Mouse (Mus musculus) large intestine, adult 2 months (tissue): ENCODE measurements around the gene Olfr1336. TPM values are rescaled to one million over a fixed set of nuclear protein-coding genes. Genes with fewer than 3 reads are reported as not detected.
A peak's percentile ranks its signal among the peaks of the same experiment; 100 is the strongest.
"Not testable (repeated sequence)": the region's sequence is repeated elsewhere in the genome, so short reads cannot be mapped to it uniquely, and the experiment has no call there.

Experiments
- DNase-seq: peaks from one replicate; pipeline ENCODE4 v3.0.0-alpha.2; 2012; ENCODE audit warnings: low read depth, low spot score
- WGBS: fragments of 180-500 bp; shearing (Covaris S2); methylation state at CpG from one replicate; pipeline ENCODE4 v1.1.7; 2018; 5-methylcytosine and 5-hydroxymethylcytosine counted together
- polyA plus RNA-seq: library from polyadenylated mRNA; depleted of rRNA; stranded (reverse); fragments of >200 nt; gene quantifications from 2 replicates; pipeline ENCODE4 v1.2.3, GENCODE M21; 2012; rRNA removed

Olfr1336 gene
- polyA plus RNA-seq = not detected in 2 replicates

DNA sequence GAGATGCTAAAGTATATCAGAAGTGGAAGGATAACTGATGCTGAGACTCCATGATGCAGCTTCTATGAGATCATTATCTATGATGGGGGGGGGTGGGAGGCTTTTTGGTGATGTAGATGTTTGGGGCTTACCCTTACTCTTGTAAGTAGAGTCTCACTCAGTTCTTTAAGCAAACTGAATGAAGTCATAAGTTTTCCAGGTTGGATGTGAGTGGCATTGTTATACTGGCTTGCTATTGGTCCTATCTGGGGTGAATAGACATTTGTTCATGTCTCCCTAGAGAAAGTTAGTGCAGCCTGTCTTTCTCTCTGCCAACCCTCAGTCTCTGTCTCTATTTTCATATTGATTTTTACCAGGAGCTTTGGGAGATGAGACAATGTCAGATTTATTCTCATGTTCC, at the start of gene Olfr1336:
Olfr1336 (plus strand) TSS at position 301 of the 400 bp plus-strand sequence.
- DNase-seq = no peak

- DNase-seq = peak; percentile 66
- WGBS = 2% methylated on average over 17 of the region's 17 CpGs
Measured at GRCm38 (mm10) chr7:6410043-6410442, 45.9 kb upstream of the Olfr1336 start, which contains the start of gene Gm20715. Gm20715 (plus strand) TSS chr7:6410277.

DNA sequence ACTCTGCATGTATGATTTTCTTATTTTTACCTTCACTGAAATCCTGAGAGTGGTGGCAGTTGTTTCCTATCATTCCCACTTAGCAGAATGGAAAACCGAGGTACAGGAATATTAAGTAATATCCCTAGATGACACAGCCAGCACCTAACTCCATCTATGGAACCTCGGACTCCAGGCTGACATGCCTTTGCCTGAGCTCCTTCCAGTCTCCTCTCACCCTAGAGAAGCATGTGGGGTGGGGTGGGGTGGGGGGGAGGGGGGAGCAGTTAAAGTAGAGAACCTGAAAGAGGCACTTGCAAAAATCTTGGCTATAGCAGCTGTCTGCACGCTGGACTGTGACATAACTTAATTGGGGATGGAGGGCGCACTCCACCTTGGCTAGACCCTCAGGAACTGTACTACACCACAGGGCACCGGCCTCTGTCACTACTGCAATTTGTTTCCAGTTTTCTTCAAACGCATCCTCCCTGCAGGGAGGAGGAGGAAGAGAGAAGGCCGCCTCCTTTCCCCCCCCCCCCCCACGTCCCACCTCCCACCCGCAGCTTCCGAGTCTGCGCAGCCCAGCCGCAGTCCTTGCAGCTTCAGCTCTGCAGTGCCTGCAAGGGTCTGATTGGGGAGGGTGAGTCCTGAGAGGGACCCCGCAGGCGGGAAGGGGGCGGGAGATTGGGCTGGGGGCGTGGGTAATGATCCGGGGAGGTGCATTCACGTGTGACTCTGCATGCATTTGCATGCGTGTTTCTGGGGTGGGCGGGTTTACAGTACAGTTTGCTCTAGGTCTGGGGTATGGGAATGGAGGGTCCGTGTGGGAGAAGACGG, 41.1 kb upstream of the Olfr1336 start:
- WGBS = 11% methylated on average over 21 of the region's 22 CpGs

GRCm38 (mm10) chr7:6415442-6415787, 40.6 kb upstream of the Olfr1336 start:
- WGBS = 18% methylated on average over 8 of the region's 8 CpGs
- DNase-seq = no peak

More for the DNA sequence above, 41.1 kb upstream of the Olfr1336 start:
- no peak for DNase-seq

DNA sequence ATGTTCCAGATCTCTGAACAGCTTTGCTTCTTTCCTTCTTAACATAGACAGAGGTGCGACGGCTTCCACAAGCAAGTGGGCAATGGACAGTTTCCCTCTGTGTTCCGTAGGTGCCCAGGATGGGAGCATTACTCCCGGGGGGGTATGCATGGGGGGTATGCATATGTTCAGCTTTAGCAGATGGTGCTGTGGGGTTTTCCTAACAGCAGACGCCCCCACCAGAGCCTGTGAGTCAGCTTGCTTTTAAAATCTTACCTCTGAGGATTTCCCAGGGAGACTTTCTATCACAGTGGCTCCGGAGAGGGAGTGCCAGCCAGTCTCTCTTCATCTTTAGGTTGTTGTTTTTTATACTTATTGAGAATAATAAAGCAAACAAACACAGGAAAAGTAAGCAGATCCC, 36.1 kb upstream of the Olfr1336 start:
- WGBS = 67% methylated on average over 6 of the region's 6 CpGs

DNA sequence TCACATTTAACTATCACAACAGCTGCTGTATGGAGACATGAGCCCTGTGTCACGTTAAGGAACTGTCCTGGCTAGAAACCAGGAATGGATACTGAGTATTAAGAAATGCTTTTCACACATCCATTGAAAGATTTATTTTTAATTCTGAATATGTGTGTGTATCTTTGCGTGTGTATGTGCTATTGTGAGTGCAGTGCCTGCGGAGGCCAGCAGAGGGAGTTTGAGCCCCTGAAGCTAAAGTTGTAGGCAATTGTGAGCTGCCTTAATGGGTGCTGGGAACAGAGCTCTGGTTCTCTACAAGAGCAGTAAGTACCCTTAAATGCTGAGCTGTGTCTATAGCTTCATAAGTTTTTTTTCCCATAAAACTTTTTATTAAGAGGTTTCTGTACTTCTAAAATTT, 26.6 kb upstream of the Olfr1336 start:
- 84% methylated on average over 3 of the region's 3 CpGs for WGBS
- no peak for DNase-seq

More for the DNA sequence above, 36.1 kb upstream of the Olfr1336 start:
- DNase-seq = no peak

DNA sequence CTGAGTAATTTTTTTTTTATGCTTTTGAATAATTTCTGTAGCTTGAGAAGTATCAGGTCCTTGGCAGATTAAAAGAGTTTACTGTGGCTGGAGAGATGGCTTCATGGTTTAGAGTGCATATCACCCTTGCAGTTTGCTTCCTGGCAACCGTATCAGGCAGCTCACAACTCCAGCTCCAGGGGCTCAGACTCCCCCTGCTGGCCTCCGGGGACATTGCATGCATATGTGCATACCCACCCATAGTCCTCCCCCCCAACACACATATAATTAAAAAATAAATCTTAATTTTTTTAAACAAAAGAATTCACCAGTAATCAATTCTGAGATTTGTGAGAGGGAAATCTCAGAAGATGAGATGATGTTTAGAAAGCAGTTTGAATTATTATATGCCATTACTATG, 25.6 kb upstream of the Olfr1336 start:
- WGBS = 32% methylated on average over 2 of the region's 2 CpGs
- DNase-seq = no peak

- no peak for DNase-seq
- 64% methylated on average over 3 of the region's 3 CpGs for WGBS
Measured at GRCm38 (mm10) chr7:6438388-6438787, 17.6 kb upstream of the Olfr1336 start, which contains the start of gene Olfr1344. Olfr1344 (plus strand) TSS chr7:6438688.

DNA sequence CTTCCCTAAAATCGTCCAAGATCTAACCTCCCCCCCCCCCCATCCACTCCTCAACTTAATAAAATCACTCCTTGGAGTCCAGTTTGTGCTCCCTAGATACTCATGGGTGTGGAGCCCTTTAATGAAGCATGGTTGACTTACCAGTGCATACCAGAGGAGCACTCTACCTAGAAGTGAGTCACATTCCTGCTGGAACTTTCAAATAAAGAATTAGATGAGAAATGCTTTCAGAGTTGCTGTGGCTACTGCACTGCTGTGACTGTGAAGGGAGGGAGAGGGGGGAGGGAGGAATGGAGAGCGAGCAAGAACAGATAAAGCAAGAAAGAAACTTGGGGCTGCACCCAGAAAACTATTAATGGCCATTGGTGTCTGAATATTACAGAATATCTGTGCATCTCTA, 14.8 kb upstream of the Olfr1336 start:
- DNase-seq = no peak
- WGBS = 48% methylated on average over 2 of the region's 2 CpGs

- 84% methylated on average over 5 of the region's 5 CpGs for WGBS
- no peak for DNase-seq
Measured at GRCm38 (mm10) chr7:6447771-6448170, 8.2 kb upstream of the Olfr1336 start.

DNA sequence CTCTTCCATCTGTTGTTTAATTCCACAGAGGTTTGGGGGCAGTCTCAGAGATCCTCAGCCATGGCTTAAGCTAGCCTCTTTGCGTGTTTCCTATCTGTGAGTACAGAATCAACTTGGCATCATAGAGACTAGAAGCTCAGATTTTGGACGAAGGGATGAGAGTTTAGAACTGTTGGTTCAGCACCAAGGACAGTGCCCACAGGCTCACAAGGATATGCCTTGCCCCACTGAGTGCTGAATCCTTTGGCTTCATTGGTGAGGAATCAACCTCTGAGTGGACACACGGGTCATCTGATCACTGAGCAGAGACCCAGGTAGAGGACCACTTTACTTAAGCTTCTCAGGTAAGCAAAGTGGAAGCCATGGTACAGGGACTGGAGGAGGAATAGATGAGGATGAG, 431 bp downstream of the Olfr1336 start:
- WGBS = 39% methylated on average over 3 of the region's 3 CpGs

DNA sequence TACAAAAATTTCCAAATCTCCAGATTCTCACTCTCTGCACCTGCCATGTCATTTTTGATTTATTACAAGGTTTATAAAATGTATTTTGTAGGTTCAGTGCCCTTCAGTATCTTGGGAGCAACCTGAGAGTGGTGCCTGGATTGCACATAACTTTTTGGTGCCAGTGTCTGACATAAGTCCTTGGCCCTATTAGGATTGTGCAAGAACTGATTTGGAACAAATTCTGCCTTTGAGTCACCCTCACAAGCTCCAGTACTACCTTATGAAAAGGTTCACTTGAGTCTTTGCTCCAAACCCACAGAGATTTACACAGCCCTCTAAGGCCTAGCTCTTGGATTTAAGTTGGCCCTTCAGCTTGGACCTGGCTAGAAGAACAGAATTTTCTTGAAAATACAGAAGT, 11.0 kb downstream of the Olfr1336 start, which contains the start of gene Olfr1346:
Olfr1346 (plus strand) TSS at position 151 of the 400 bp plus-strand sequence.
- no peak for DNase-seq

More for the DNA sequence above, 431 bp downstream of the Olfr1336 start:
- no peak for DNase-seq

DNA sequence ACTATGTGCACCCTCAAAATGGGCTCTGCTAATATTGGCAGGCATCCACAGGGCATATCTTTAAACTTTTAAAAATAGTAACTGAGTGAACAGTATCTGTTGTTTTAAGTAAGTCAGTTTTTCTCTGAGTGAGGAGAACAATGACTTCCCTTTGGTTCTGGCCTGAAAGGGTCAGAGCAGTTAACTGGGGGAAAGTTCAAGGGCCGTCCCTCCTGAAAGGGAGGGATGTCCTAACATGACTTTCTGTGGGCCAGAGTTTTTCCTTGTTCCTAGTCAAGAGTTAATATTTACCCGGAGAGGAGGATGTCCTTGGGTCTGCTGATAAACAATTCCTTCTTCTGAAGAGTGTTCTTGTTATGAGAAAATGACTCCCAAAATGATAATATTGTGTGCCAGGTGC, 21.7 kb downstream of the Olfr1336 start:
- 42% methylated on average over 2 of the region's 2 CpGs for WGBS
- not testable (repeated sequence) for DNase-seq

- no peak for DNase-seq
- 9% methylated on average over 2 of the region's 2 CpGs for WGBS
Measured at GRCm38 (mm10) chr7:6486841-6487240, 30.9 kb downstream of the Olfr1336 start, which contains the start of gene Olfr5. Olfr5 (minus strand) TSS chr7:6486941.

- 29% methylated on average over 1 of the region's 1 CpGs for WGBS
- no peak for DNase-seq
Measured at GRCm38 (mm10) chr7:6499655-6500054, 43.7 kb downstream of the Olfr1336 start, which contains the start of gene Olfr1347. Olfr1347 (minus strand) TSS chr7:6499755.

GRCm38 (mm10) chr7:6508648-6509047, 52.7 kb downstream of the Olfr1336 start, which contains the start of gene Olfr1348:
Olfr1348 (minus strand) TSS chr7:6508748.
- 94% methylated on average over 1 of the region's 1 CpGs for WGBS
- no peak for DNase-seq

Other genes starting within 250 kb of the Olfr1336 start
- not detected in 2 replicates for gene Zscan5b, start 233.9 kb upstream of the Olfr1336 start, polyA plus RNA-seq
- gene Epp13, start 203.5 kb upstream of the Olfr1336 start, polyA plus RNA-seq = 0.31 and 0.45 TPM in 2 replicates
- gene Zfp667, start 169.6 kb upstream of the Olfr1336 start, polyA plus RNA-seq = 0.19 and 0.31 TPM in 2 replicates
- 0.09 and 0.12 TPM in 2 replicates for gene Zfp583, start 124.9 kb upstream of the Olfr1336 start, polyA plus RNA-seq
- gene Gm3854, start 112.4 kb upstream of the Olfr1336 start, polyA plus RNA-seq = 0.07 TPM in 1 of 2 replicates, not detected in the other
- gene Zfp78, start 92.9 kb upstream of the Olfr1336 start, polyA plus RNA-seq = 0.10 and 0.23 TPM in 2 replicates
- gene Zfp28, start 72.9 kb upstream of the Olfr1336 start, polyA plus RNA-seq = 0.60 and 0.86 TPM in 2 replicates
- not detected in 2 replicates for gene Smim17, start 57.5 kb upstream of the Olfr1336 start, polyA plus RNA-seq
- not detected in 2 replicates for gene Gm20715, start 45.9 kb upstream of the Olfr1336 start, polyA plus RNA-seq
- gene Olfr1344, start 17.5 kb upstream of the Olfr1336 start, polyA plus RNA-seq = not detected in 2 replicates
- gene Olfr1346, start 10.9 kb downstream of the Olfr1336 start, polyA plus RNA-seq = not detected in 2 replicates
- gene Olfr5, start 30.8 kb downstream of the Olfr1336 start, polyA plus RNA-seq = not detected in 2 replicates
- not detected in 2 replicates for gene Olfr1347, start 43.6 kb downstream of the Olfr1336 start, polyA plus RNA-seq
- gene Olfr1348, start 52.6 kb downstream of the Olfr1336 start, polyA plus RNA-seq = not detected in 2 replicates
- gene Olfr1349, start 66.8 kb downstream of the Olfr1336 start, polyA plus RNA-seq = not detected in 2 replicates
- not detected in 2 replicates for gene Olfr1350, start 108.7 kb downstream of the Olfr1336 start, polyA plus RNA-seq
- gene Zim1, start 240.3 kb downstream of the Olfr1336 start, polyA plus RNA-seq = 0.05 and 0.21 TPM in 2 replicates